Mouse (Mus musculus) heart, adult 8-10 months (tissue): ENCODE measurements around the gene Hmx1. TPM values are rescaled to one million over a fixed set of nuclear protein-coding genes. Genes with fewer than 3 reads are reported as not detected.

ENCODE experiments used
- DNase-seq: peaks from one replicate; pipeline ENCODE4 v3.0.0; 2022; ENCODE audit warnings: low spot score
- total RNA-seq, 4 experiments: library from RNA; stranded (reverse); gene quantifications; 2 replicates each; pipeline ENCODE4 v1.2.4; 2022

Gene Hmx1
- total RNA-seq, 4 experiments from 2014 or later = not detected

- no peak for DNase-seq
Observed at GRCm38 (mm10) chr5:35398310-35398910, 9.5 kb downstream of the Hmx1 start.

GRCm38 (mm10) chr5:35399061-35399460 is 10.2 kb downstream of the Hmx1 start:
- no peak for DNase-seq

- DNase-seq = no peak
Observed at GRCm38 (mm10) chr5:35399704-35400320, 10.9 kb downstream of the Hmx1 start.

- no peak for DNase-seq
Observed at GRCm38 (mm10) chr5:35401240-35401639, 12.3 kb downstream of the Hmx1 start.

GRCm38 (mm10) chr5:35407411-35407930 is 18.6 kb downstream of the Hmx1 start:
- no peak for DNase-seq

GRCm38 (mm10) chr5:35411028-35411427 is 22.1 kb downstream of the Hmx1 start:
- DNase-seq = no peak

GRCm38 (mm10) chr5:35412833-35413232 is 23.9 kb downstream of the Hmx1 start:
- no peak for DNase-seq

GRCm38 (mm10) chr5:35417707-35418106 is 28.8 kb downstream of the Hmx1 start:
- DNase-seq = no peak

GRCm38 (mm10) chr5:35421622-35422021 is 32.7 kb downstream of the Hmx1 start:
- no peak for DNase-seq

- DNase-seq = no peak
Observed at GRCm38 (mm10) chr5:35425218-35425617, 36.3 kb downstream of the Hmx1 start.

GRCm38 (mm10) chr5:35427901-35428300 is 39.0 kb downstream of the Hmx1 start:
- DNase-seq = no peak

- DNase-seq = no peak
Observed at GRCm38 (mm10) chr5:35428421-35428820, 39.5 kb downstream of the Hmx1 start.

- no peak for DNase-seq
Observed at GRCm38 (mm10) chr5:35432098-35432497, 43.2 kb downstream of the Hmx1 start.

- no peak for DNase-seq
Observed at GRCm38 (mm10) chr5:35434038-35434437, 45.1 kb downstream of the Hmx1 start.

GRCm38 (mm10) chr5:35434703-35435102 is 45.8 kb downstream of the Hmx1 start:
- no peak for DNase-seq

GRCm38 (mm10) chr5:35438805-35439204 is 49.9 kb downstream of the Hmx1 start:
- no peak for DNase-seq

- DNase-seq = no peak
Observed at GRCm38 (mm10) chr5:35440459-35440858, 51.6 kb downstream of the Hmx1 start.

GRCm38 (mm10) chr5:35441411-35441810 is 52.5 kb downstream of the Hmx1 start:
- DNase-seq = no peak

GRCm38 (mm10) chr5:35444731-35445130 is 55.8 kb downstream of the Hmx1 start:
- no peak for DNase-seq

GRCm38 (mm10) chr5:35447656-35448443 is 58.9 kb downstream of the Hmx1 start:
- no peak for DNase-seq
